Mouse (Mus musculus) spleen, adult 2 months (tissue): ENCODE measurements at regions not wholly inside any gene's neighbourhood (a gene's known extent, or its start where the extent isn't known, plus 50 kb on each side); places are given as distances from the start of the nearest gene placed in this dataset.

ENCODE experiments used
- CTCF ChIP-seq: fragments of 200-500 bp; IDR thresholded peaks from 2 replicates; pipeline ENCODE4 v1.5.1; 2011; ENCODE audit warnings: mild to moderate bottlenecking, inconsistent platforms; ENCODE audit not compliant: insufficient read depth, insufficient read length, insufficient replicate concordance; ENCODE audit errors: extremely low read depth
- POLR2A ChIP-seq: fragments of 200-500 bp; IDR thresholded peaks from 2 replicates; pipeline ENCODE4 v1.6.1; 2011; ENCODE audit warnings: low read depth, low read length, inconsistent platforms

- TF ChIP-seq CTCF (no peak), POLR2A (no peak)
These were observed 73.8 kb upstream of the Azi2 start for GRCm38 (mm10) chr9:117966326-117966989.
